Mouse (Mus musculus): Measurements from ENCODE around the gene Pigs.

The Pigs gene

GRCm38 (mm10) chr11:78327634-78328511, at the start of gene Pigs:
Pigs (plus strand) TSS chr11:78328415.
- peak; percentile 97 for DNase-seq (ENCODE audit: low read depth)

GRCm38 (mm10) chr11:78278853-78279252, 49.4 kb upstream of the Pigs start:
- no peak for DNase-seq (ENCODE audit: low read depth)

- no peak for DNase-seq (ENCODE audit: low read depth)
These were observed 48.6 kb upstream of the Pigs start for GRCm38 (mm10) chr11:78279586-78279985.

GRCm38 (mm10) chr11:78289146-78289763, 39.0 kb upstream of the Pigs start:
- DNase-seq (ENCODE audit: low read depth), result no peak

- no peak for DNase-seq (ENCODE audit: low read depth)
These were observed 37.6 kb upstream of the Pigs start, which contains the start of gene BC030499 for GRCm38 (mm10) chr11:78290654-78291053. BC030499 (plus strand) TSS chr11:78290841.

- DNase-seq (ENCODE audit: low read depth), result no peak
These were observed 33.6 kb upstream of the Pigs start for GRCm38 (mm10) chr11:78294585-78294984.

GRCm38 (mm10) chr11:78300917-78301316, 27.3 kb upstream of the Pigs start:
- no peak for DNase-seq (ENCODE audit: low read depth)

- peak; percentile 94 for DNase-seq (ENCODE audit: low read depth)
These were observed 26.7 kb upstream of the Pigs start, which contains the start of gene Spag5 for GRCm38 (mm10) chr11:78301357-78302084. Spag5 (plus strand) TSS chr11:78301529.

GRCm38 (mm10) chr11:78305272-78305671, 22.9 kb upstream of the Pigs start:
- DNase-seq (ENCODE audit: low read depth), result no peak

GRCm38 (mm10) chr11:78310861-78311511, 17.2 kb upstream of the Pigs start:
- DNase-seq (ENCODE audit: low read depth), result no peak

GRCm38 (mm10) chr11:78313662-78314061, 14.6 kb upstream of the Pigs start:
- no peak for DNase-seq (ENCODE audit: low read depth)

- no peak for DNase-seq (ENCODE audit: low read depth)
These were observed 9.8 kb upstream of the Pigs start for GRCm38 (mm10) chr11:78318411-78318810.

- no peak for DNase-seq (ENCODE audit: low read depth)
These were observed 6.0 kb upstream of the Pigs start for GRCm38 (mm10) chr11:78322076-78322831.

- DNase-seq (ENCODE audit: low read depth), result peak; percentile 94
These were observed 5.4 kb upstream of the Pigs start, which contains the start of gene Aldoc for GRCm38 (mm10) chr11:78322860-78323259. Aldoc (plus strand) TSS chr11:78322968.

GRCm38 (mm10) chr11:78324000-78324785, 4.0 kb upstream of the Pigs start:
- DNase-seq (ENCODE audit: low read depth), result no peak

GRCm38 (mm10) chr11:78324965-78325364, 3.2 kb upstream of the Pigs start:
- DNase-seq (ENCODE audit: low read depth), result no peak

GRCm38 (mm10) chr11:78327215-78327614, 1.0 kb upstream of the Pigs start:
- DNase-seq (ENCODE audit: low read depth), result no peak

GRCm38 (mm10) chr11:78328512-78329056, 369 bp downstream of the Pigs start:
- no peak for DNase-seq (ENCODE audit: low read depth)

GRCm38 (mm10) chr11:78332676-78333075, 4.5 kb downstream of the Pigs start:
- DNase-seq (ENCODE audit: low read depth), result no peak

- no peak for DNase-seq (ENCODE audit: low read depth)
These were observed 5.8 kb downstream of the Pigs start for GRCm38 (mm10) chr11:78333992-78334391.

Data from induced T-regulatory cell, adult 2 months (primary cell).